ENCODE assay signal across 29 mouse cellular contexts in genomic region chr4:121084506-121084905, GRCm38 (mm10). TPM values are rescaled to one million over a fixed set of nuclear protein-coding genes. Genes with fewer than 3 reads are reported as not detected.
A peak's percentile ranks its signal among the peaks of the same experiment; 100 is the strongest.
DNase-seq lines count a peak whose midpoint lies in the region; ATAC-seq lines count a peak whose summit lies in the region.
"Had no signal": no experiment of that assay in that cellular context is flagged by ENCODE, and none has a peak within 500 bp of the region (broad histone marks: within the 10 kb centered on the region; RNA-seq: fewer than 3 reads in every experiment).

No protein-coding gene starts in this region.

- ATAC-seq in CD4-positive, CD25-positive, alpha-beta regulatory T cell, adult 4 months = no peak
- ATAC-seq: activated CD4-positive, CD25-positive, alpha-beta regulatory T cell, adult 4 months; forebrain, embryonic 13.5 days; forebrain, embryonic 15.5 days; forebrain, postnatal 0 days; Patski had no signal

- peak; percentile 74 for DNase-seq in NIH3T3 (ENCODE audit: low read depth)
- peak; percentile 21 for DNase-seq in brain, adult 2 months (ENCODE audit: low read depth, low spot score)
- no peak for DNase-seq in adrenal gland, postnatal 10 days
- no peak for DNase-seq in right cerebral cortex, postnatal 36 days (ENCODE audit: low spot score in 2 of 2)
- DNase-seq: adrenal gland, adult 2 months; adrenal gland, postnatal 14 days; adrenal gland, postnatal 36 days; B cell, adult 2 months; cerebellum, adult 11 months; cerebellum, adult 18-20 months; cerebellum, adult 8-10 months; cerebellum, adult 9-11 months; cerebellum, postnatal 14 days; cerebellum, postnatal 36 days; embryo, embryonic 11 days; forebrain, postnatal 0 days had no signal

RNA-seq across cellular contexts. Expression of gene Zmpste24, which starts 13.5 kb away (rescaled TPM):
- total RNA-seq in adrenal gland, postnatal 10 days (2021) = 10 to 100 TPM; 30.8 to 31.1 TPM
- polyA plus RNA-seq in CD4-positive, CD25-positive, alpha-beta regulatory T cell, adult 4 months (2017; shearing (Covaris generic)) = 10 to 100 TPM; 42.8 to 56.3 TPM

RNA-seq across cellular contexts. Expression of gene Tmco2, which starts 24.5 kb away (rescaled TPM):
- total RNA-seq in adrenal gland, postnatal 10 days (2021) = not detected
- not detected for polyA plus RNA-seq in CD4-positive, CD25-positive, alpha-beta regulatory T cell, adult 4 months (2017; shearing (Covaris generic))
- total RNA-seq: adrenal gland, adult 2 months; adrenal gland, postnatal 14 days; adrenal gland, postnatal 36 days; common myeloid progenitor, adult 5-6 weeks; ES-E14; forebrain, postnatal 0 days; MEL had no signal
- polyA plus RNA-seq: activated CD4-positive, CD25-positive, alpha-beta regulatory T cell, adult 4 months; adrenal gland, adult 2 months; brain, embryonic 14.5 days; embryonic facial prominence, embryonic 11.5 days; embryonic facial prominence, embryonic 13.5 days; embryonic facial prominence, embryonic 15.5 days; forebrain, embryonic 11.5 days; forebrain, embryonic 13.5 days; forebrain, embryonic 15.5 days; forebrain, postnatal 0 days; Patski had no signal

RNA-seq across cellular contexts. Expression of gene Col9a2, which starts 45.3 kb away (rescaled TPM):
- 1 to 10 TPM; 1.3 to 2.3 TPM for total RNA-seq in adrenal gland, postnatal 10 days (2021)
- not detected for polyA plus RNA-seq in CD4-positive, CD25-positive, alpha-beta regulatory T cell, adult 4 months (2017; shearing (Covaris generic))
- total RNA-seq: common myeloid progenitor, adult 5-6 weeks had no signal
- polyA plus RNA-seq: activated CD4-positive, CD25-positive, alpha-beta regulatory T cell, adult 4 months had no signal

Comparison
In these comparisons a context has a peak if more than half of its experiments do, and no peak if none do; other contexts are left out.
1. DNase-seq: peak in NIH3T3 (single experiment) and brain, adult 2 months (single experiment); none in adrenal gland, postnatal 10 days (single experiment) and right cerebral cortex, postnatal 36 days (0 of 2).